Mouse (Mus musculus): Measurements from ENCODE around the gene Fam71f2.

GRCm38 (mm10) chr6:29308846-29309605 lies 29.6 kb downstream of the Fam71f2 start:
- TF ChIP-seq POLR2A (IDR thresholded peaks at IDR 0.05; ENCODE audit: low read depth, low read length): no peak
- TF ChIP-seq CTCF (conservative IDR thresholded peaks at IDR 0.05; ENCODE audit: insufficient read depth, insufficient read length, low read depth, low read length): no peak
